Mouse (Mus musculus) stomach, postnatal 0 days (tissue): ENCODE data around the gene Fkbp1b.

Experiments
- CTCF ChIP-seq: IDR thresholded peaks from 2 replicates; pipeline ENCODE4 v1.5.1; 2016; ENCODE audit warnings: antibody characterized with exemption, low read depth, mild to moderate bottlenecking, moderate library complexity
- EP300 ChIP-seq: optimal IDR thresholded peaks from 2 replicates; pipeline ENCODE3; 2016; ENCODE audit warnings: antibody characterized with exemption

DNA sequence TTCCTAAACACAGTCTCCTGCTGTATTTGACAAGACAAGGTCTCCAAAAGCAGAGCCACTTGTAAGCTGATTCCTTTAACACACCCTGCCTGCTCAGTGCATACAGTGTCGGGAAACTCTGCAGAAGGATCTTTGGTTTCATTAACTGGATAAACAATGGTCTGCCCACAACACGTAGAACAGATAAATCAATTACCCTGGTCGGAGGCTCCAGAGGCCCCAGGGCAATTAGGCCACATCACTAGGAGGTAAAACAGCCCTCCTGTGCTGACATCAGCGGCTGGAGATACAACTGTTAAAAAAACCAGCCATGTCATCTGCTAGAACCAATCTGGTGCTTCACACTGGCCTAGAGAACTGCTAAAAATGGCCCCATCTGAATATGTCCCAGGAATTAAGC, 4.4 kb downstream of the Fkbp1b start:
- TF ChIP-seq CTCF (no peak), EP300 (no peak)
